Mouse (Mus musculus): ENCODE measurements around the gene Sik3. TPM values are rescaled to one million over a fixed set of nuclear protein-coding genes. Genes with fewer than 3 reads are reported as not detected.
A peak's percentile ranks its signal among the peaks of the same experiment; 100 is the strongest.

Sik3 gene
- polyA plus RNA-seq, 1 experiment from 2014 or later, result 6.4 TPM

DNA sequence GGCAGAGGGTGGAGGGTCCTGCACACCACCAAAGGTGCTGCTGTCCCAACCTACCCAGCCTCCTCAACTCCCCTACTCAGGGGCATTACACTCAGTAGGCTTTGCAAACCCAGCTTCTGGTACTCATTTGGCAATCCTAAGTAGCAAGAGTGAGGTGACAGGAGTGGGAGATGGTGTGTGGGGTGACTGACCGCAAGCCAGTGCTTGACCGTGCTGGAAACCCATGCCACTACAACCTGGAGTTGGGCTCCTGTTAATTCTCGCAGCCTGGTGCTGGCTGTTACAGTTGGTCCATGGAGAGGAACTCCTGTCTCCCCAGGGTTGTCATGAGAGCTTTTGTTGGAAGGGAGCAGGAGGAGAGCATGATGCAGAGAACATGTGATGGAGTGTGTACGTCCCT, 258.2 kb downstream of the Sik3 start:
- Histone ChIP-seq H3K27me3 (ENCODE audit: insufficient read depth, poor library complexity, severe bottlenecking) (peaks cover 41% of the 10 kb centered on the region), H3K36me3 (peaks cover 16% of the 10 kb centered on the region), H3K4me3 (no peak overlapping the region), H3K4me1 (peaks cover 23% of the 10 kb centered on the region), H3K27ac (no peak overlapping the region), H3K9me3 (no peaks in the 10 kb centered on the region)
- 86% methylated on average over 4 of the region's 4 CpGs for WGBS
- DNase-seq (ENCODE audit: low spot score), result no peak

DNA sequence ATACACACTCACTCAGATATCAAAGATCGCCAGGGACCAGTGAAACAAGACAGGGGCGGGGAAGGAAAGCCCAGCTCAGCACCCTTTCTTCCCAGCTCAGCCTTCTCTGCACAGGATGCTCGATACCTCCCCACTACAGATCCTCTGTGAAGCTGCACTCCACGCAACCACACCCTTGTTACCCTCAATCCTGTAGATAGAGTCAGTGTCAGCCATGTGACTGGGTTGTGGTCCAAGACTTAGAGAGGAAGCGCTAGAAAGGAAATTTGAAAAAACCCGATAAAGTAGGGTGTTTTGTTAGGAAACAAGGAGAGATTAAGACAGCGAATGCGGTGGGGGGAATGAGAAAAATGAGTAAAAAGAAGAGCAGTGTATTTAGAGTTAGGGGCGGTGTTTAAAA, 259.4 kb downstream of the Sik3 start:
- no peak for DNase-seq (ENCODE audit: low spot score)
- WGBS, result 68% methylated on average over 9 of the region's 9 CpGs
- no peaks in the 10 kb centered on the region for H3K9me3 ChIP-seq
- no peak overlapping the region for H3K27ac ChIP-seq
- H3K4me1 ChIP-seq, result peaks cover 23% of the 10 kb centered on the region
- peak overlapping the region; percentile 96; the same call in 1 of the 2 replicates for H3K4me3 ChIP-seq
- peaks cover 29% of the 10 kb centered on the region for H3K36me3 ChIP-seq
- H3K27me3 ChIP-seq (ENCODE audit: insufficient read depth, poor library complexity, severe bottlenecking), result peaks cover 41% of the 10 kb centered on the region

DNA sequence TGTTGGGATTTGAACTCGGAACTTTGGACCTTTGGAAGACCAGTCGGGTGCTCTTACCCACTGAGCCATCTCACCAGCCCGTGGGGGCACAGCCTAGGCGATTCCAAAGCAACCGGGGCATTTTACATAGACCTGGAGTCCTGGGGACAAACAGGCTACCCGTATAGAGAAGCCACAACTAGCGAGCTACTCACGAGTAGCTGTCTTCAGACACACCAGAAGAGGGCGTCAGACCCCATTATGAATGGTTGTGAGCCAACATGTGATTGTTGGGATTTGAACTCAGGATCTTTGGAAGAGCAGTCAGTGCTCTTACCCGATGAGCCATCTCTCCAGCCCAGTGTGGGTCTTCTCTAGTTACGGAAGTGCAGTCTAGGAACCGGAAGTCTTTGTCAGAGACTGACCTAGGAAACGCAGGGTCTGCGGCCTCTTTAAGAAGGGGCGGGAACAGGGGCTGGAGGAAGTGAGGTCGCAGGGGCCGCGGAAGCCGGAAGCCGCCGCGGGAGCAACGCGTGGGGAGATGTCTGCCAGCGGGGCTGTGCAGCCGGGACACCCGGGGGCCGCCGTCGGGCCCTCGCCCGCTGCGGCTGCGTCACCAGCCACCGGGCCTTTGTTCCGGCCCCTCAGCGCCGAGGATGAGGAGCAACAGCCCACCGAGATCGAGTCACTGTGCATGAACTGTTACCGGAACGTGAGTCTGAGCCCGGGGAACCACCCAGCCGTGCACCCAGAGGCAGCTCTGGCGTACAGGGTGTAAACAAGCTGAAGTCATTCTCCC, 260.2 kb downstream of the Sik3 start, which contains the start of gene Zpr1:
TSS of gene Zpr1 (plus strand) at position 388 of the 778 bp plus-strand sequence.
- Histone ChIP-seq H3K4me1 (peaks cover 23% of the 10 kb centered on the region), H3K4me3 (peak within 1 kb of the TSS; percentile 96), H3K9me3 (no peaks in the 10 kb centered on the region), H3K27ac (peak within 1 kb of the TSS; percentile 82), H3K36me3 (peaks cover 37% of the 10 kb centered on the region), H3K27me3 (ENCODE audit: insufficient read depth, poor library complexity, severe bottlenecking) (peaks cover 38% of the 10 kb centered on the region)
- 5% methylated on average over 45 of the region's 45 CpGs for WGBS
- peak; percentile 95 for DNase-seq (ENCODE audit: low spot score)

Other genes starting within 250 kb of the Sik3 start
- 15.9 and 16.9 TPM in 2 replicates for gene Cep164, start 184.1 kb upstream of the Sik3 start, polyA plus RNA-seq (2016; fragmentation: Nextera tagmentation; extraction: Ambion mirVana)
- 17.6 and 19.4 TPM in 2 replicates for gene Bace1, start 174.2 kb upstream of the Sik3 start, polyA plus RNA-seq (2016; fragmentation: Nextera tagmentation; extraction: Ambion mirVana)
- gene Pcsk7, start 106.3 kb upstream of the Sik3 start, polyA plus RNA-seq (2016; fragmentation: Nextera tagmentation; extraction: Ambion mirVana), result 18.5 and 22.1 TPM in 2 replicates
- gene Rnf214, start 105.9 kb upstream of the Sik3 start, polyA plus RNA-seq (2016; fragmentation: Nextera tagmentation; extraction: Ambion mirVana), result 45.5 and 50.3 TPM in 2 replicates
- gene Tagln, start 76.8 kb upstream of the Sik3 start, polyA plus RNA-seq (2016; fragmentation: Nextera tagmentation; extraction: Ambion mirVana), result 303 and 413 TPM in 2 replicates
- 37.0 and 37.2 TPM in 2 replicates for gene Sidt2, start 57.6 kb upstream of the Sik3 start, polyA plus RNA-seq (2016; fragmentation: Nextera tagmentation; extraction: Ambion mirVana)
- 183 and 212 TPM in 2 replicates for gene Pafah1b2, start 130 bp upstream of the Sik3 start, polyA plus RNA-seq (2016; fragmentation: Nextera tagmentation; extraction: Ambion mirVana)
- 4.3 and 124 TPM in 2 replicates for gene Apoa1, start 215.8 kb downstream of the Sik3 start, polyA plus RNA-seq (2016; fragmentation: Nextera tagmentation; extraction: Ambion mirVana)
- gene Apoc3, start 222.8 kb downstream of the Sik3 start, polyA plus RNA-seq (2016; fragmentation: Nextera tagmentation; extraction: Ambion mirVana), result not detected in 2 replicates
- 0.07 and 1.2 TPM in 2 replicates for gene Apoa4, start 227.9 kb downstream of the Sik3 start, polyA plus RNA-seq (2016; fragmentation: Nextera tagmentation; extraction: Ambion mirVana)